Mouse (Mus musculus): ENCODE measurements around the gene Crybg2. TPM values are rescaled to one million over a fixed set of nuclear protein-coding genes. Genes with fewer than 3 reads are reported as not detected.

Crybg2 gene
- total RNA-seq (2023): 0.69 and 2.8 TPM in 2 replicates

GRCm38 (mm10) chr4:134060135-134060865, at the start of gene Crybg2:
Gene Crybg2, plus strand, starts transcription at chr4:134060815.

DNA sequence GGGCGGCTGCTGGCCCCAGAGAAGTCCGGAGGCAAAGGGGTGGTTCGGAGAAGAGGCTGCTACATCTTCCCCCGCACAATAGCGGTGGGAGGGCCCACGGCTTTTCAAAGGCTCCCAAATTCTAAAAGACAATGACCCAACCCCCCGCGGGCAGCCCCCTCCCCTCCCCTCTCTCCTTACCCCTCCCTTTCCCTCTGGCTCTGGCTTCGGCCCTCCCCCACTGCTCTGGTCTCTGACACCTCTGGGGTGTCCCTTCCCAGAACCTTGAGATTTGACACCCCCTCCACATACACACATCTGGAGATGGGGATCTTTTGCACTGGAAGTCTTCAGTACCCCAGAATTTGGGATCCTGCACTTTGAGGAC, 41.9 kb upstream of the Crybg2 start, which contains the start of gene Lin28a:
Gene Lin28a (minus strand): TSS at position 63 of the 367 bp plus-strand sequence.

DNA sequence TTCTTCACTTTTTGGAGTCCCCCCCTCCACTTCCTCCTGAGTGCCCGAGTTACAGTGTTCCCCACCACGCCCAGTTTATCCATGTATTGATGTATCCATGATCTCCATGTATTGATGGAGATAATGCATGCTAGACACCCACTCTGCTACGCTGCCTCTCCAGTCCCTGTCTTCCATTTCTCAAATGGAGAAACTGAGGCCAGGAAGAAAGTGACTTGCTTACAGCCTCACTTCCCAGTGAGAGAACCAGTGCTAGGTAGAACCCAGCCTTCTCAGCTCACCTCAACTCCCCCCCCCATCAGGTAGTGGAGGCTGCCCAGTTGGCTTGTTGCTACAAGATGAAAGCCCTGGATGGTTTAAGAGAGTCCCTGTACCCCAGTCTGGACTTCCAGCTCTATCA, 7.1 kb upstream of the Crybg2 start, which contains the start of gene Zfp683:
Gene Zfp683 (plus strand): TSS at position 301 of the 400 bp plus-strand sequence.

DNA sequence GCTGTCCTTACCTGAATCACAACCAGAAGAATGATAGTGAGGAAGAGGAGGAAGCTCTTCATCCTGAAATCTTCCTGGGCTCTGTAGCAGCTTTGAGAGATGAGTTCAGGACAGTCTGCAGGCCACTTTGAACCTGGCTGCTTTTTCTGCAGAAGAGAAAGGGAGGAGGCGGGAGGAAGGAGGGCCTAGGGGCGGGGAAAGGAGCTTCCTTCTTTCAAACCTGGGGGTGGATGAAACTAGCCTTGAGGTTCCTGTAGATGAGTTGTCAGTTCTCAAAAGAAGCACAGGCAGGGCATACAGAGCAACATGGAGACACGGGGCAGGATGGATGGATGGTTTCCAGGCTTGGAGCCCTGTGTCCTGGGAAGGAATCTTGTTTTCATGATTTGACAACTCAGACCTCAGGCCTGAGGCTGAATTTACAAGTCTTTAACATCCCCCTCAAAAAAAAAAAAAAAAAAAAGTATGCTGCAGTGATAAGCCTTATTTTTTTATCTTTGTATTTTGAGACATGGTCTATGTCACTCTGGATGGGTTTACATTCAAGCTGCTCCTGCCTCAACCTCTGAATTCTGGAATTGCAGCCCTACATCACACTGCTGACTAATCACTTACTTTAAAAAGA, 34.4 kb downstream of the Crybg2 start, which contains the start of gene Cd52:
Gene Cd52 (minus strand): TSS at position 160 of the 625 bp plus-strand sequence.

DNA sequence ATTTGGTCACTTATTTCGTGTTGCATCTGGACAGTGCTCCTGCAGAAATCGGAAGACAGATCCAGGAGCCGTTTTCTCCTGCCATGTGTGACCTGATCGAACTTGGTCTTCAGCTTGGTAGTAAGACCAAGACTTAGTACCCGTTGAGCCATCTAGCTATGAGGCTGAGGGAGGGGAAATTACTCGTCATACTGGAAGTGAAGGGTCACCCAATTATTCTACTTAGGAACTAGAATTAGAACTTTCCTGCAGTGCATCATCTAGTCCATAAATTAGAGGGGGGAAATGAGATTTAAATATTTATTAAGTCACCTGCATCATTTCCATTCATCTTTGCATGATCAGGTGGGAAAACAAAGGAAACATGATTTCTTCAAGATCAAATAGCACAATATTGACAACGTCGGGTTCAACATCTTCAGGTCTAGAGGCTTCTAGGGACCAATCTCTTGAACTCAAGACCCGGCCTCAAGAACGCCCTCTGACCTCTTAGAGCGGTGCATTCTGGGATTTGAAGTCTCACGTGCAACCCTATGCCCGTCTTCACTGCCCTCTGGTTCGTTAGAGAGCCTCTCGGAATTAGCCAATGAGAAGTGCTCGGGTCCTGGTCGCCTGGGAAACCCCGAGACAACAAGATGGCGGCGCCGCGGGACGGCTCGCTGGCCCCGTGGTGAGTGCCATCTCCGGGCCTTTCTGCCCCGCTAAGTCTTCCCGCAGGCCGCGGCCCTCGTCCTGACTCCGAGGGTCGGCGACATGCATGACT, 41.5 kb downstream of the Crybg2 start, which contains the start of gene Ubxn11:
Gene Ubxn11 (plus strand): TSS at position 592 of the 763 bp plus-strand sequence.

DNA sequence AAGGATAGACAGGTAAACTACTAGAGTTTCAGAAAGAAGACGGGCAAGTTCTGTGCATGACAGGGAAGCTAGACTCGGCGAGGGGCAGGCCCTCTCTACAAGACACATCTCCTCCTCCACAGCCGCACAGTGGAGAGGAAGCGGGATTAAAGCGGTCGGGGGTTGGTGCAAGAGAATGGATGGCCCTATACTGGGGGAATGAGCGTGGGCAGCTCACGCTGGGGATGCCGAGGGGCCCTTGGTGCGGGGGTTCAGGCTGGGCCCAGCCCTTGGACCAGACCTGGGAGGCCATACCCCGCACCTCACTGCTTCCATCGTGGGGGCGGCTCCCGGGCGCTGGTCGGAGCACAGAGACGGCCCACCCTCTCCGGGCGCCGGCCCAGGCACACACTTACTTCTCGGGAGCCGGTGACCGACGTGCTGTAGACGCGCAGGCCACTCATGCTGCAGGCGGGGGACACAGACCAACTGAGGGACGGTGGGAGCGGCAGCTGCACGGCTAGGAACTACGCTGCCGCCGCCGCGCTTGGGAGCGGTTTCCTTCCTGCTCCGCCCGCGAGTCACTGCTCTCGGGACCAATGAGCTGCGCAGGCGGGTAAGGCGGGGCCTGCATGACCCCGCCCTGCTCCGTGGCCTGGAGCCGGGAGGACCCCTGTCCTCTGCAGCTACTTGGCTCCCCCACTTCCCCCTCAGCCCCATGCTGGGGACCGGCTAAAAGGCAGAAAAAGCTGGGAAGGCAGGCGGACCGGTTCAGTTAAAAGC, 67.8 kb downstream of the Crybg2 start, which contains the start of gene Sh3bgrl3:
Gene Sh3bgrl3 (minus strand): TSS at position 569 of the 762 bp plus-strand sequence.

Other genes with a start within 250 kb of the Crybg2 start
- gene Rps6ka1, start 173.0 kb upstream of the Crybg2 start, total RNA-seq (2023): 224 and 233 TPM in 2 replicates
- 1,291 and 1,358 TPM in 2 replicates for gene Hmgn2, start 92.2 kb upstream of the Crybg2 start, total RNA-seq (2023)
- 55.6 and 75.5 TPM in 2 replicates for gene Dhdds, start 59.9 kb upstream of the Crybg2 start, total RNA-seq (2023)
- 51.1 and 63.5 TPM in 2 replicates for gene Lin28a, start 42.0 kb upstream of the Crybg2 start, total RNA-seq (2023)
- gene Zfp683, start 7.0 kb upstream of the Crybg2 start, total RNA-seq (2023): not detected in 2 replicates
- gene Cd52, start 34.3 kb downstream of the Crybg2 start, total RNA-seq (2023): 1,176 and 1,704 TPM in 2 replicates
- gene Ubxn11, start 41.8 kb downstream of the Crybg2 start, total RNA-seq (2023): 10.6 and 11.1 TPM in 2 replicates
- gene Sh3bgrl3, start 68.0 kb downstream of the Crybg2 start, total RNA-seq (2023): 858 and 1,045 TPM in 2 replicates
- gene Cep85, start 126.3 kb downstream of the Crybg2 start, total RNA-seq (2023): 11.3 and 11.6 TPM in 2 replicates
- not detected in 2 replicates for gene Gm7534, start 142.2 kb downstream of the Crybg2 start, total RNA-seq (2023)
- not detected in 2 replicates for gene Catsper4, start 166.6 kb downstream of the Crybg2 start, total RNA-seq (2023)
- not detected in 2 replicates for gene Cnksr1, start 177.6 kb downstream of the Crybg2 start, total RNA-seq (2023)
- gene E130218I03Rik, start 182.8 kb downstream of the Crybg2 start, total RNA-seq (2023): not detected in 2 replicates
- gene Zfp593, start 184.8 kb downstream of the Crybg2 start, total RNA-seq (2023): 3.5 and 3.6 TPM in 2 replicates
- not detected in 2 replicates for gene Gm30191, start 186.1 kb downstream of the Crybg2 start, total RNA-seq (2023)
- not detected in 2 replicates for gene Grrp1, start 193.3 kb downstream of the Crybg2 start, total RNA-seq (2023)
- 9.7 and 11.7 TPM in 2 replicates for gene Pdik1l, start 227.1 kb downstream of the Crybg2 start, total RNA-seq (2023)